Mouse (Mus musculus): Measurements from ENCODE around the gene Zbtb46.
A peak's percentile ranks its signal among the peaks of the same experiment; 100 is the strongest.

Zbtb46 gene

GRCm38 (mm10) chr2:181401497-181401896, 57.7 kb downstream of the Zbtb46 start:
- DNase-seq (ENCODE audit: low spot score in 2 of 2) = no peak

GRCm38 (mm10) chr2:181397207-181397761, 61.9 kb downstream of the Zbtb46 start:
- DNase-seq (ENCODE audit: low spot score in 2 of 2) = no peak

- no peak for DNase-seq (ENCODE audit: low spot score in 2 of 2)
These were observed 65.1 kb downstream of the Zbtb46 start for GRCm38 (mm10) chr2:181394086-181394485.

GRCm38 (mm10) chr2:181392600-181393213, 66.5 kb downstream of the Zbtb46 start:
- peak; percentile 61 to 79 for DNase-seq (ENCODE audit: low spot score in 2 of 2)

- DNase-seq (ENCODE audit: low spot score in 2 of 2) = no peak
These were observed 67.7 kb downstream of the Zbtb46 start for GRCm38 (mm10) chr2:181391541-181391940.

- no peak for DNase-seq (ENCODE audit: low spot score in 2 of 2)
These were observed 68.2 kb downstream of the Zbtb46 start for GRCm38 (mm10) chr2:181391022-181391421.

GRCm38 (mm10) chr2:181390136-181390870, 68.9 kb downstream of the Zbtb46 start:
- DNase-seq (ENCODE audit: low spot score in 2 of 2) = no peak

GRCm38 (mm10) chr2:181386663-181387210, 72.5 kb downstream of the Zbtb46 start:
- no peak for DNase-seq (ENCODE audit: low spot score in 2 of 2)

GRCm38 (mm10) chr2:181385885-181386284, 73.3 kb downstream of the Zbtb46 start:
- DNase-seq (ENCODE audit: low spot score in 2 of 2) = no peak

GRCm38 (mm10) chr2:181384919-181385391, 74.3 kb downstream of the Zbtb46 start:
- DNase-seq (ENCODE audit: low spot score in 2 of 2) = no peak

GRCm38 (mm10) chr2:181384463-181384862, 74.8 kb downstream of the Zbtb46 start:
- no peak for DNase-seq (ENCODE audit: low spot score in 2 of 2)

- DNase-seq (ENCODE audit: low spot score in 2 of 2) = no peak
These were observed 77.5 kb downstream of the Zbtb46 start for GRCm38 (mm10) chr2:181381631-181382306.

GRCm38 (mm10) chr2:181381107-181381506, 78.1 kb downstream of the Zbtb46 start:
- no peak for DNase-seq (ENCODE audit: low spot score in 2 of 2)

- no peak for DNase-seq (ENCODE audit: low spot score in 2 of 2)
These were observed 79.0 kb downstream of the Zbtb46 start for GRCm38 (mm10) chr2:181380251-181380650.

GRCm38 (mm10) chr2:181379778-181380177, 79.4 kb downstream of the Zbtb46 start, which contains the start of gene Lime1:
Gene Lime1 (plus strand): TSS chr2:181380078.
- no peak for DNase-seq (ENCODE audit: low spot score in 2 of 2)

- no peak for DNase-seq (ENCODE audit: low spot score in 2 of 2)
These were observed 80.5 kb downstream of the Zbtb46 start for GRCm38 (mm10) chr2:181378701-181379100.

GRCm38 (mm10) chr2:181377230-181377629, 82.0 kb downstream of the Zbtb46 start:
- no peak for DNase-seq (ENCODE audit: low spot score in 2 of 2)

GRCm38 (mm10) chr2:181375787-181376186, 83.4 kb downstream of the Zbtb46 start:
- no peak for DNase-seq (ENCODE audit: low spot score in 2 of 2)

- DNase-seq (ENCODE audit: low spot score in 2 of 2) = no peak
These were observed 89.2 kb downstream of the Zbtb46 start for GRCm38 (mm10) chr2:181370001-181370400.

- peak; percentile 13 to 21 for DNase-seq (ENCODE audit: low spot score in 2 of 2)
These were observed 93.6 kb downstream of the Zbtb46 start for GRCm38 (mm10) chr2:181365655-181366075.

- DNase-seq (ENCODE audit: low spot score in 2 of 2) = peak; percentile 76 to 83
These were observed 94.2 kb downstream of the Zbtb46 start, which contains the start of the genes Zgpat and Arfrp1 for GRCm38 (mm10) chr2:181364860-181365596. Gene Zgpat (plus strand): TSS chr2:181364928. Gene Arfrp1 (minus strand): TSS chr2:181365404.

Measured in spleen, postnatal 14 days (tissue).